Mouse (Mus musculus): ENCODE data around the gene Ndrg4. TPM values are rescaled to one million over a fixed set of nuclear protein-coding genes. Genes with fewer than 3 reads are reported as not detected.

Ndrg4 gene
- 22.6 and 27.5 TPM in 2 replicates for polyA plus RNA-seq (2015; fragmentation: Nextera tagmentation; extraction: Ambion mirVana)

- ATAC-seq (ENCODE audit: insufficient number of reproducible peaks, low FRiP score, low TSS enrichment, low read depth) = no peak
- Histone ChIP-seq H3K9ac (peak within 1 kb of the TSS; percentile 35), H3K36me3 (no peaks in the 10 kb centered on the region), H3K4me3 (peak within 1 kb of the TSS; percentile 55), H3K27me3 (peaks cover 82% of the 10 kb centered on the region), H3K4me1 (peaks cover 18% of the 10 kb centered on the region), H3K27ac (no peak within 1 kb of the TSS), H3K9me3 (no peaks in the 10 kb centered on the region), H3K4me2 (peak within 1 kb of the TSS; percentile 98)
- WGBS = 29% methylated on average over 9 of the region's 9 CpGs
Measured at GRCm38 (mm10) chr8:95676631-95677030, at the start of gene Ndrg4. Gene Ndrg4, plus strand, starts transcription at chr8:95676980.

GRCm38 (mm10) chr8:95632840-95633239 is 43.9 kb upstream of the Ndrg4 start:
- Histone ChIP-seq H3K27ac (no peak overlapping the region), H3K36me3 (peaks cover 3% of the 10 kb centered on the region; the same call in 1 of the 2 replicates), H3K4me1 (peaks cover 8% of the 10 kb centered on the region), H3K4me2 (peak overlapping the region; percentile 80), H3K4me3 (peak overlapping the region; percentile 88), H3K27me3 (peaks cover 2% of the 10 kb centered on the region; the same call in 1 of the 2 replicates), H3K9me3 (no peaks in the 10 kb centered on the region), H3K9ac (no peak overlapping the region)
- ATAC-seq (ENCODE audit: insufficient number of reproducible peaks, low FRiP score, low TSS enrichment, low read depth) = no peak
- WGBS = 79% methylated on average over 6 of the region's 6 CpGs

- peak; percentile 88 for ATAC-seq (ENCODE audit: insufficient number of reproducible peaks, low FRiP score, low TSS enrichment, low read depth)
- peak within 1 kb of the TSS; percentile 62 for H3K9ac ChIP-seq
- 0 out of 2 replicates have a peak within 1 kb of the TSS, but pooled peaks have one; percentile 17 for H3K27ac ChIP-seq
- WGBS = under 1% methylated on average over 51 of the region's 52 CpGs
- no peaks in the 10 kb centered on the region for H3K9me3 ChIP-seq
- peak within 1 kb of the TSS; percentile 80 for H3K4me2 ChIP-seq
- peaks cover 2% of the 10 kb centered on the region; the same call in 1 of the 2 replicates for H3K27me3 ChIP-seq
- H3K4me1 ChIP-seq = peaks cover 8% of the 10 kb centered on the region
- peak within 1 kb of the TSS; percentile 88 for H3K4me3 ChIP-seq
- H3K36me3 ChIP-seq = peaks cover 5% of the 10 kb centered on the region; the same call in 1 of the 2 replicates
Measured at GRCm38 (mm10) chr8:95633262-95634062, 43.3 kb upstream of the Ndrg4 start, which contains the start of gene Gins3. Gene Gins3, plus strand, starts transcription at chr8:95633453.

GRCm38 (mm10) chr8:95634063-95634340 is 42.8 kb upstream of the Ndrg4 start:
- Histone ChIP-seq H3K27ac (no peak overlapping the region), H3K27me3 (no peaks in the 10 kb centered on the region), H3K9me3 (no peaks in the 10 kb centered on the region), H3K36me3 (peaks cover 5% of the 10 kb centered on the region), H3K4me2 (peak overlapping the region; percentile 80), H3K4me3 (peak overlapping the region; percentile 88), H3K4me1 (peaks cover 8% of the 10 kb centered on the region), H3K9ac (peak overlapping the region; percentile 62)
- 5% methylated on average over 6 of the region's 6 CpGs for WGBS
- ATAC-seq (ENCODE audit: insufficient number of reproducible peaks, low FRiP score, low TSS enrichment, low read depth) = no peak

- H3K4me2 ChIP-seq = no peak overlapping the region
- H3K4me3 ChIP-seq = no peak overlapping the region
- 83% methylated on average over 2 of the region's 2 CpGs for WGBS
- no peak overlapping the region for H3K27ac ChIP-seq
- peaks cover 10% of the 10 kb centered on the region for H3K36me3 ChIP-seq
- no peak overlapping the region for H3K9ac ChIP-seq
- ATAC-seq (ENCODE audit: insufficient number of reproducible peaks, low FRiP score, low TSS enrichment, low read depth) = no peak
- H3K27me3 ChIP-seq = no peaks in the 10 kb centered on the region
- no peaks in the 10 kb centered on the region for H3K4me1 ChIP-seq
- no peaks in the 10 kb centered on the region for H3K9me3 ChIP-seq
Measured at GRCm38 (mm10) chr8:95644942-95645341, 31.8 kb upstream of the Ndrg4 start.

- 0 out of 2 replicates have a peak, but pooled peaks cover 2% of the 10 kb centered on the region for H3K4me1 ChIP-seq
- no peak overlapping the region for H3K4me2 ChIP-seq
- no peak overlapping the region for H3K4me3 ChIP-seq
- no peak overlapping the region for H3K9ac ChIP-seq
- H3K9me3 ChIP-seq = no peaks in the 10 kb centered on the region
- H3K27me3 ChIP-seq = no peaks in the 10 kb centered on the region
- H3K36me3 ChIP-seq = peaks cover 10% of the 10 kb centered on the region
- whole genome bisulfite sequencing = 83% methylated on average over 3 of the region's 3 CpGs
- no peak overlapping the region for H3K27ac ChIP-seq
- ATAC-seq (ENCODE audit: insufficient number of reproducible peaks, low FRiP score, low TSS enrichment, low read depth) = no peak
Measured at GRCm38 (mm10) chr8:95648251-95648650, 28.5 kb upstream of the Ndrg4 start.

GRCm38 (mm10) chr8:95653351-95653750 is 23.4 kb upstream of the Ndrg4 start:
- Histone ChIP-seq H3K27ac (no peak overlapping the region), H3K9ac (no peak overlapping the region), H3K27me3 (no peaks in the 10 kb centered on the region), H3K4me2 (no peak overlapping the region), H3K4me3 (no peak overlapping the region), H3K4me1 (0 out of 2 replicates have a peak, but pooled peaks cover 2% of the 10 kb centered on the region), H3K36me3 (no peaks in the 10 kb centered on the region), H3K9me3 (no peaks in the 10 kb centered on the region)
- 69% methylated on average over 5 of the region's 5 CpGs for whole genome bisulfite sequencing
- no peak for ATAC-seq (ENCODE audit: insufficient number of reproducible peaks, low FRiP score, low TSS enrichment, low read depth)

- no peaks in the 10 kb centered on the region for H3K27me3 ChIP-seq
- no peaks in the 10 kb centered on the region for H3K36me3 ChIP-seq
- H3K4me2 ChIP-seq = no peak overlapping the region
- ATAC-seq (ENCODE audit: insufficient number of reproducible peaks, low FRiP score, low TSS enrichment, low read depth) = no peak
- no peak overlapping the region for H3K4me3 ChIP-seq
- H3K9ac ChIP-seq = no peak overlapping the region
- H3K27ac ChIP-seq = no peak overlapping the region
- H3K4me1 ChIP-seq = 0 out of 2 replicates have a peak, but pooled peaks cover 2% of the 10 kb centered on the region
- no peaks in the 10 kb centered on the region for H3K9me3 ChIP-seq
- 73% methylated on average over 7 of the region's 7 CpGs for WGBS
Measured at GRCm38 (mm10) chr8:95655831-95656230, 20.9 kb upstream of the Ndrg4 start.

GRCm38 (mm10) chr8:95656316-95657002 is 20.3 kb upstream of the Ndrg4 start:
- Histone ChIP-seq H3K9me3 (no peaks in the 10 kb centered on the region), H3K9ac (no peak overlapping the region), H3K4me1 (0 out of 2 replicates have a peak, but pooled peaks cover 2% of the 10 kb centered on the region), H3K4me2 (no peak overlapping the region), H3K36me3 (no peaks in the 10 kb centered on the region), H3K4me3 (no peak overlapping the region), H3K27me3 (no peaks in the 10 kb centered on the region), H3K27ac (no peak overlapping the region)
- WGBS = 37% methylated on average over 5 of the region's 5 CpGs
- ATAC-seq (ENCODE audit: insufficient number of reproducible peaks, low FRiP score, low TSS enrichment, low read depth) = no peak

GRCm38 (mm10) chr8:95657523-95657922 is 19.3 kb upstream of the Ndrg4 start:
- Histone ChIP-seq H3K4me3 (no peak overlapping the region), H3K4me1 (no peaks in the 10 kb centered on the region), H3K4me2 (no peak overlapping the region), H3K27ac (no peak overlapping the region), H3K27me3 (no peaks in the 10 kb centered on the region), H3K9ac (no peak overlapping the region), H3K9me3 (no peaks in the 10 kb centered on the region), H3K36me3 (no peaks in the 10 kb centered on the region)
- ATAC-seq (ENCODE audit: insufficient number of reproducible peaks, low FRiP score, low TSS enrichment, low read depth) = no peak
- WGBS = 44% methylated on average over 2 of the region's 2 CpGs

- 65% methylated on average over 6 of the region's 6 CpGs for WGBS
- Histone ChIP-seq H3K27ac (no peak overlapping the region), H3K36me3 (no peaks in the 10 kb centered on the region), H3K4me1 (no peaks in the 10 kb centered on the region), H3K27me3 (no peaks in the 10 kb centered on the region), H3K4me2 (no peak overlapping the region), H3K4me3 (no peak overlapping the region), H3K9ac (no peak overlapping the region), H3K9me3 (no peaks in the 10 kb centered on the region)
- no peak for ATAC-seq (ENCODE audit: insufficient number of reproducible peaks, low FRiP score, low TSS enrichment, low read depth)
Measured at GRCm38 (mm10) chr8:95660334-95660882, 16.4 kb upstream of the Ndrg4 start.

- Histone ChIP-seq H3K4me3 (no peak overlapping the region), H3K4me2 (no peak overlapping the region), H3K9ac (no peak overlapping the region), H3K27ac (no peak overlapping the region), H3K4me1 (no peaks in the 10 kb centered on the region), H3K27me3 (no peaks in the 10 kb centered on the region), H3K9me3 (no peaks in the 10 kb centered on the region), H3K36me3 (no peaks in the 10 kb centered on the region)
- 68% methylated on average over 8 of the region's 8 CpGs for WGBS
- no peak for ATAC-seq (ENCODE audit: insufficient number of reproducible peaks, low FRiP score, low TSS enrichment, low read depth)
Measured at GRCm38 (mm10) chr8:95661085-95661484, 15.7 kb upstream of the Ndrg4 start.

Data from limb, embryonic 15.5 days (tissue).